Mouse (Mus musculus): Measurements from ENCODE around the gene Tgfbr1.

GRCm38 (mm10) chr4:47336941-47337600 is 16.0 kb upstream of the Tgfbr1 start:
- TF ChIP-seq GATA1 (IDR thresholded peaks at IDR 0.05; ENCODE audit: borderline replicate concordance, low read length), result no peak
- TF ChIP-seq FLI1 (IDR thresholded peaks at IDR 0.05; ENCODE audit: low read length), result no peak
